Mouse (Mus musculus): ENCODE data around the gene Yeats2.

- no peak for TF ChIP-seq MAX (IDR thresholded peaks at IDR 0.05; ENCODE audit: low read depth)
- TF ChIP-seq E2F4 (IDR thresholded peaks at IDR 0.05; ENCODE audit: insufficient read depth): no peak
- TF ChIP-seq CEBPB (IDR thresholded peaks at IDR 0.05; ENCODE audit: insufficient read depth, poor library complexity, severe bottlenecking): no peak
- TF ChIP-seq POLR2A (IDR thresholded peaks at IDR 0.05; ENCODE audit: insufficient read length, low read depth): no peak
- TF ChIP-seq USF1 (IDR thresholded peaks at IDR 0.05; ENCODE audit: low read depth): no peak
- TF ChIP-seq TCF12 (IDR thresholded peaks at IDR 0.05; ENCODE audit: insufficient read depth, poor library complexity, severe bottlenecking): no peak
Measured at GRCm38 (mm10) chr16:20108961-20109360, 31.9 kb upstream of the Yeats2 start.
